Mouse (Mus musculus) embryonic fibroblast, embryonic 13.5 days (primary cell): ENCODE measurements around the gene Smu1. TPM values are rescaled to one million over a fixed set of nuclear protein-coding genes. Genes with fewer than 3 reads are reported as not detected.
A peak's percentile ranks its signal among the peaks of the same experiment; 100 is the strongest.

Experiments used
- H3K27ac ChIP-seq: 2 replicates; pipeline ENCODE4 v1.5.1; 2012; ENCODE audit warnings: low read length, control low read depth, inconsistent platforms; ENCODE audit not compliant: insufficient read depth
- H3K4me1 ChIP-seq: 2 replicates; pipeline ENCODE4 v1.6.1; 2011; ENCODE audit warnings: low read length; ENCODE audit not compliant: control insufficient read depth, insufficient read depth
- H3K4me3 ChIP-seq: 2 replicates; pipeline ENCODE4 v1.5.1; 2011; ENCODE audit warnings: mild to moderate bottlenecking, control low read depth, low read length; ENCODE audit not compliant: insufficient read depth
- CTCF ChIP-seq: IDR thresholded peaks from 2 replicates; pipeline ENCODE4 v1.5.1; 2011; ENCODE audit warnings: mild to moderate bottlenecking, control low read depth, low read length, moderate library complexity, borderline replicate concordance; ENCODE audit not compliant: insufficient read depth
- POLR2A ChIP-seq: IDR thresholded peaks from 2 replicates; pipeline ENCODE4 v1.6.1; 2011; ENCODE audit warnings: low read depth, mild to moderate bottlenecking, control low read depth, low read length, moderate library complexity
- polyA plus RNA-seq: library from polyadenylated mRNA; stranded (reverse); fragments of >200 nt; gene quantifications from 2 replicates; pipeline ENCODE4 v1.2.4, GENCODE M21; 2011; ENCODE audit warnings: low read depth; ENCODE audit not compliant: missing spikeins, insufficient read length

Gene Smu1
- polyA plus RNA-seq, 1 experiment = 91.2 TPM

DNA sequence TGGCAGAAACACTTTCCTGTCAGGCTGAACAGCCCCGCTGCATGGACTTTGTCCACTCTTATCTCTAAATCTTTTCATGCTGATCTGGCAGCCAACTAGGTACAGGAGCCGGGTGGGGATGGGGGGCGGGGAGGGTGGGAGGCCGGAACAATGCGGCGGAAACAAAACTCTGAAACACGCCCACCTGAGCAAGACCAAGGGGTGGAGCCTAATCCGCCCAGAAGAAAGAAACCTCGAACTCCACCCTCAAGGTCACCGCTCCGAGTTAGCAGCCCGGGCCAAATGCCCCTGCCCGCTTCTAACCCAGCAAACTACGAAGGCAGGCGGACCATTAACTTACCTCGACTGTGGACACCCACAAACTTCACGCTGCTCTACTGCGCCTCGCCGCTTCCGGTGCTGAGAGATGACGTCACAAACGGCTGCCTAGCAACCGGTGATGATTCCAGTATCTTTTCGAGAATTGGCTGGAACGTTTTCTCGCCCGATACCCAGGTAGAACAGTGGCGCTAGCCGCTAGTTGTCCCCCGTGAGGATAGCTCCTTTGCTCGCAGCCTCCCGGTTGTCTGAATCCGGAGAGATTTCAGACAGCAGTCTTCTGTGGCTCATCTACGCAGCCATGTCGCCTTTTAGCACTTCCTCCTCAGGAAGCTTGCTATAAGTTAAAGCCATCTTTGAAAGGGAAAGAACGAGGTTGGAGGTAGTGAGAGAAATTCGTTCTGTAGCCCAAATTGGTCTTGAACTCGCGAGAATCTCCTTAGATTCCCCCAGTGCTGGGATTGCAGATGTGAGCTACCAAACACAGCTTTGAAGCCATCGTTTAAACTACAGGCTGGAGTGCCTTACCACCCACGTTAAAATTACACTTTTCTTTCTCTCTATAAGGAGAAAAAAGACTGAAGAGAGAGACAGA, 54.7 kb downstream of the Smu1 start, which contains the start of gene Aptx:
Gene Aptx, minus strand, starts transcription at position 398 of the 913 bp plus-strand sequence.
- H3K4me1 ChIP-seq = peaks cover 7% of the 10 kb centered on the region
- peak within 1 kb of the TSS; percentile 54 for H3K4me3 ChIP-seq
- TF ChIP-seq POLR2A (peak; percentile 81), CTCF (no peak)
- peak within 1 kb of the TSS; percentile 99 for H3K27ac ChIP-seq

DNA sequence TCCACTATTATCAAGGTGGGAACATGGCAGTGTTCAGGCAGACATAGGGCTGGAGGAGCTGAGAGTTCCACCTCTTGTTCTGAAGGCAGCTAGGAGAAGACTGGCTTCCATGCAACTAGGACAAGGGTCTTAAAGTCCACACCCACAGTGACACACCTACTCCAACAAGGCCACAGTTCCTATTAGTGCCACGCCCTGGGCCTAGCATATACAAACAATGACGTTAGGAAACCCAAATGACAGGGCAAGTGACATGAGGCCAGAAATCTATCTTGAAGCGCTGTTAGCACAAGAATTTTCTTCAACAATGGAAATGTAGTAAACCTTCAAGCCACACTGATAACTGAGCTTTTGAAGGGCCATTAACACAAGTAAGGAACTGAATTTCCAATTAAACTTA, 55.9 kb downstream of the Smu1 start:
- H3K27ac ChIP-seq = no peak overlapping the region
- peak overlapping the region; percentile 54 for H3K4me3 ChIP-seq
- TF ChIP-seq CTCF = no peak
- no peak for TF ChIP-seq POLR2A
- peaks cover 7% of the 10 kb centered on the region for H3K4me1 ChIP-seq

DNA sequence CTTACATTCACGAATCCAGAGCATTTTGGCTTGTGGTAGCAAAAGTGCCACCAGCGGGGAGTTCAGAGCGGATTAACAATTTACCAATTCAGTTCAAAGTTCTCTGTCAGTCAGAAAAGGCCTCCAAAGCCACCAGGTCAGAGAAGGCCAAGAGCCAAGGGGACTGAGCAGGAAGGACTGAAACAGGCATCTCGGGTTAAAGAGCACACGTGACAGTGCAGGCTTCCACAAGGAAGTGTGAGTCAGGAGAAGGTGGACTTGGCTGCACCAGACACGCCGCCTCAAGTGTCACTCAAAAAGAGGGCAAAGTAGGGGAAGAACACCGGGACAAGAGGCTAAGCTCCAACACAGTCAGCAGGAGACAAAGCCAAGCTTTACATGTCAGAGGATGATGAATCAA, 57.5 kb downstream of the Smu1 start:
- TF ChIP-seq CTCF (no peak), POLR2A (no peak)
- Histone ChIP-seq H3K4me1 (peaks cover 7% of the 10 kb centered on the region), H3K4me3 (no peak overlapping the region), H3K27ac (no peak overlapping the region)

DNA sequence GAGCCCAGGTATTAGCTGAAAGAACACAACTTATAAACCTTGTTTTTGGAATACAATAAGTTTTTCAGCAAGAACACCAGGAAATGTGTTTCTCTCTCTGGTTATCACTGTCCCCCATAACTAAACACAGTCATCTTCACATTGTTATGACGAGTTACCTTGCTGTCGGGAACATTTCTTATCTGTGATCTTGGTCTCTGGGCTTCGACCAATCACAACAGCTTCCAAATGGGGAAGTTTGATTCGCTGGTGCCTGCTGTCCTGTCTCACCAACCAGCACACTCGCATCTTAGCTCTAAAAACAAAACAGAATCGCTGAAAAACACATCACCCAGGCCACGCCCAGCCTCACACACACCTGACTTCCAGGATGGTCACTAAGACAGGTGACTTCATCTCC, 60.7 kb downstream of the Smu1 start:
- no peak for TF ChIP-seq CTCF
- no peak for TF ChIP-seq POLR2A
- Histone ChIP-seq H3K4me1 (no peaks in the 10 kb centered on the region; the same call in 1 of the 2 replicates), H3K4me3 (no peak overlapping the region), H3K27ac (no peak overlapping the region)

DNA sequence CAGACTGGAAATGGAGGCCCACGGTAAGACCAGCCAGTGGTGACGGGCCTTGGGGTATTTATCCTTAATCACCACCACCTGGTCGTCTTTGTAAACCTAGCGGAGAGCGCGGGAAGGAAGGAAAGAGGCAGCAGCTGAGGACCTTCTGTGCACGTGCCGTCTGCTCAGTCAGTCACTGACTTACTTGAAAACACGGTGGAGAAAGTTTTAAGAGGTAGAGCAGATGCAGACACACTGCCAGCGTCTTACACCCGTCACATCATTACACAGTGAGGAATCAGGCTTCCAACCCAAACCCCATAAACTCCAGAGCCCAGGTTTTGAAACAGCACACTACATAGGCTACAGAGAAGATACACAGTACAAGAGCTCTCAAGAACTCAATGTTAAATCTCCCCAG, 66.6 kb downstream of the Smu1 start:
- H3K4me1 ChIP-seq = no peaks in the 10 kb centered on the region
- TF ChIP-seq POLR2A (no peak), CTCF (no peak)
- no peak overlapping the region for H3K4me3 ChIP-seq
- H3K27ac ChIP-seq = no peak overlapping the region

Other genes with a start within 250 kb of the Smu1 start
- gene Aptx, start 54.7 kb downstream of the Smu1 start, polyA plus RNA-seq = 23.4 and 25.7 TPM in 2 replicates
- 234 and 239 TPM in 2 replicates for gene Dnaja1, start 35.8 kb downstream of the Smu1 start, polyA plus RNA-seq
- gene B4galt1, start 96.1 kb upstream of the Smu1 start, polyA plus RNA-seq = 103 and 119 TPM in 2 replicates
- gene Spink4, start 162.1 kb upstream of the Smu1 start, polyA plus RNA-seq = not detected in 2 replicates
- 134 and 147 TPM in 2 replicates for gene Bag1, start 190.4 kb upstream of the Smu1 start, polyA plus RNA-seq
- gene Chmp5, start 190.5 kb upstream of the Smu1 start, polyA plus RNA-seq = 118 TPM in 2 replicates
- gene Nfx1, start 213.0 kb upstream of the Smu1 start, polyA plus RNA-seq = 57.7 and 70.6 TPM in 2 replicates